ENCODE assay signal across 21 mouse cellular contexts in genomic region chr8:120419675-120420074, GRCm38 (mm10).
"Had no signal": no experiment of that assay in that cellular context is flagged by ENCODE, and none has a peak within 500 bp of the region (broad histone marks: within the 10 kb centered on the region; RNA-seq: fewer than 3 reads in every experiment).

No protein-coding gene starts in this region.

- H3K4me2 ChIP-seq: limb, embryonic 12.5 days; limb, embryonic 15.5 days; liver, embryonic 11.5 days; lung, embryonic 14.5 days; midbrain, embryonic 12.5 days; neural tube, embryonic 13.5 days had no signal

- H3K27ac ChIP-seq: limb, embryonic 12.5 days; limb, embryonic 15.5 days; liver, embryonic 14.5 days; midbrain, embryonic 12.5 days; neural tube, embryonic 13.5 days; stomach, postnatal 0 days had no signal

- H3K4me3 ChIP-seq: limb, embryonic 12.5 days; limb, embryonic 15.5 days; midbrain, embryonic 12.5 days; myocyte; neural tube, embryonic 13.5 days had no signal

- H3K9me3 ChIP-seq: limb, embryonic 12.5 days; limb, embryonic 15.5 days; midbrain, embryonic 12.5 days; neural tube, embryonic 13.5 days had no signal

- H3K36me3 ChIP-seq: limb, embryonic 12.5 days; limb, embryonic 15.5 days; midbrain, embryonic 12.5 days; neural tube, embryonic 13.5 days had no signal

- H3K27me3 ChIP-seq: limb, embryonic 15.5 days; neural tube, embryonic 13.5 days had no signal

- H3K9ac ChIP-seq: limb, embryonic 12.5 days; limb, embryonic 15.5 days; liver, embryonic 14.5 days; liver, postnatal 0 days; lung, embryonic 14.5 days; midbrain, embryonic 12.5 days; neural tube, embryonic 13.5 days had no signal

- ATAC-seq: liver, postnatal 0 days; midbrain, embryonic 16.5 days had no signal

- DNase-seq: kidney, adult 9 months; kidney, postnatal 14 days; kidney, postnatal 4 days; left cerebral cortex, postnatal 4 days; liver, postnatal 0 days; lung, embryonic 14.5 days; lung, postnatal 14 days; lung, postnatal 4 days; retina, postnatal 1 day; right cerebral cortex, postnatal 4 days; thymus, adult 2 months; thymus, postnatal 25 days had no signal
